Mouse (Mus musculus) C2C12 (cell line): Measurements from ENCODE around the gene Ltbp1. TPM values are rescaled to one million over a fixed set of nuclear protein-coding genes. Genes with fewer than 3 reads are reported as not detected.

Experiments used
- H3K27me3 ChIP-seq: one replicate; pipeline ENCODE4 v1.6.1; 2011; ENCODE audit not compliant: control insufficient read depth, insufficient read depth, insufficient read length
- H3K36me3 ChIP-seq: one replicate; pipeline ENCODE4 v1.6.1; 2011; ENCODE audit not compliant: control insufficient read depth, insufficient read depth
- H3K4me3 ChIP-seq: one replicate; pipeline ENCODE4 v1.5.1; 2011; ENCODE audit warnings: mild to moderate bottlenecking, control low read depth; ENCODE audit not compliant: poor library complexity, insufficient read depth, severe bottlenecking
- H3K79me2 ChIP-seq: one replicate; pipeline ENCODE4 v1.6.1; 2011; ENCODE audit not compliant: control insufficient read depth, insufficient read depth
- H3K79me3 ChIP-seq: one replicate; pipeline ENCODE4 v1.6.1; 2011; ENCODE audit warnings: low read depth, control low read depth
- H3ac ChIP-seq: one replicate; pipeline ENCODE3; 2011; ENCODE audit warnings: low read depth; ENCODE audit not compliant: control insufficient read depth, insufficient read length
- CEBPB ChIP-seq: IDR thresholded peaks from one replicate; pipeline ENCODE4 v1.6.1; 2011; ENCODE audit warnings: low read depth, mild to moderate bottlenecking, control low read depth, moderate library complexity
- CTCF ChIP-seq: IDR thresholded peaks from one replicate; pipeline ENCODE4 v1.5.1; 2011; ENCODE audit not compliant: control insufficient read depth, insufficient read depth, insufficient read length
- FOSL1 ChIP-seq: IDR thresholded peaks from one replicate; pipeline ENCODE4 v1.8.0; 2011; ENCODE audit warnings: mild to moderate bottlenecking, low read length; ENCODE audit not compliant: poor library complexity, insufficient read depth, severe bottlenecking
- MAX ChIP-seq: IDR thresholded peaks from one replicate; pipeline ENCODE4 v1.6.1; 2011; ENCODE audit warnings: mild to moderate bottlenecking, control low read depth
- MYOD1 ChIP-seq: IDR thresholded peaks from one replicate; pipeline ENCODE4 v1.6.1; 2011; ENCODE audit warnings: low read depth; ENCODE audit not compliant: control insufficient read depth, insufficient read length
- MYOG ChIP-seq: IDR thresholded peaks from one replicate; pipeline ENCODE4 v1.6.1; 2011; ENCODE audit not compliant: control insufficient read depth, insufficient read length; ENCODE audit errors: extremely low read depth
- USF1 ChIP-seq: IDR thresholded peaks from one replicate; pipeline ENCODE4 v1.6.1; 2011; ENCODE audit warnings: low read depth, mild to moderate bottlenecking, control low read depth, moderate library complexity
- polyA plus RNA-seq: library from polyadenylated mRNA; unstranded; fragments of >200 nt; fragmentation: generic; extraction: Trizol; gene quantifications from one replicate; pipeline ENCODE4 v1.2.1, GENCODE M21; 2012; ENCODE audit warnings: missing spikeins

The Ltbp1 gene
- polyA plus RNA-seq, 1 experiment = 41.8 TPM

- Histone ChIP-seq H3K36me3 (peaks cover 48% of the 10 kb centered on the region), H3K4me3 (no peak overlapping the region), H3K79me2 (peaks cover 4% of the 10 kb centered on the region), H3K27me3 (no peaks in the 10 kb centered on the region), H3ac (no peak overlapping the region), H3K79me3 (no peaks in the 10 kb centered on the region)
- TF ChIP-seq MAX (no peak), CEBPB (no peak), USF1 (no peak), FOSL1 (no peak), MYOD1 (no peak), CTCF (no peak), MYOG (no peak)
These were observed 231.2 kb downstream of the Ltbp1 start for GRCm38 (mm10) chr17:75236543-75236942.

GRCm38 (mm10) chr17:75237456-75237855 lies 232.1 kb downstream of the Ltbp1 start:
- Histone ChIP-seq H3K36me3 (peaks cover 48% of the 10 kb centered on the region), H3K4me3 (no peak overlapping the region), H3K27me3 (no peaks in the 10 kb centered on the region), H3K79me3 (no peaks in the 10 kb centered on the region), H3ac (no peak overlapping the region), H3K79me2 (peaks cover 6% of the 10 kb centered on the region)
- TF ChIP-seq FOSL1 (no peak), MYOG (no peak), MAX (no peak), MYOD1 (no peak), USF1 (no peak), CTCF (no peak), CEBPB (no peak)

- Histone ChIP-seq H3K79me2 (peaks cover 6% of the 10 kb centered on the region), H3K79me3 (no peaks in the 10 kb centered on the region), H3K36me3 (peaks cover 57% of the 10 kb centered on the region), H3K4me3 (no peak overlapping the region), H3ac (no peak overlapping the region), H3K27me3 (no peaks in the 10 kb centered on the region)
- no peak for TF ChIP-seq MYOD1
- no peak for TF ChIP-seq CTCF
- no peak for TF ChIP-seq CEBPB
- TF ChIP-seq USF1 = no peak
- no peak for TF ChIP-seq FOSL1
- TF ChIP-seq MYOG = no peak
- no peak for TF ChIP-seq MAX
These were observed 233.3 kb downstream of the Ltbp1 start for GRCm38 (mm10) chr17:75238655-75239054.

- TF ChIP-seq MYOD1 (no peak), USF1 (no peak), MYOG (no peak), CEBPB (no peak), MAX (no peak), FOSL1 (no peak), CTCF (no peak)
- no peak overlapping the region for H3K4me3 ChIP-seq
- no peaks in the 10 kb centered on the region for H3K27me3 ChIP-seq
- H3K36me3 ChIP-seq = peaks cover 58% of the 10 kb centered on the region
- no peak overlapping the region for H3ac ChIP-seq
- no peaks in the 10 kb centered on the region for H3K79me3 ChIP-seq
- peaks cover 6% of the 10 kb centered on the region for H3K79me2 ChIP-seq
These were observed 234.2 kb downstream of the Ltbp1 start for GRCm38 (mm10) chr17:75239545-75239944.

- Histone ChIP-seq H3K4me3 (no peak overlapping the region), H3K36me3 (peaks cover 51% of the 10 kb centered on the region), H3K79me3 (no peaks in the 10 kb centered on the region), H3K27me3 (no peaks in the 10 kb centered on the region), H3ac (no peak overlapping the region), H3K79me2 (peaks cover 6% of the 10 kb centered on the region)
- TF ChIP-seq CEBPB (no peak), MYOG (no peak), FOSL1 (no peak), MAX (no peak), CTCF (no peak), USF1 (no peak), MYOD1 (no peak)
These were observed 236.7 kb downstream of the Ltbp1 start for GRCm38 (mm10) chr17:75242086-75242485.

- H3K27me3 ChIP-seq = no peaks in the 10 kb centered on the region
- no peak for TF ChIP-seq CEBPB
- TF ChIP-seq MAX = no peak
- no peak for TF ChIP-seq CTCF
- no peak for TF ChIP-seq USF1
- TF ChIP-seq FOSL1 = no peak
- no peak for TF ChIP-seq MYOD1
- no peak for TF ChIP-seq MYOG
- no peaks in the 10 kb centered on the region for H3K79me3 ChIP-seq
- peaks cover 52% of the 10 kb centered on the region for H3K36me3 ChIP-seq
- no peak overlapping the region for H3K4me3 ChIP-seq
- no peak overlapping the region for H3ac ChIP-seq
- peaks cover 9% of the 10 kb centered on the region for H3K79me2 ChIP-seq
These were observed 237.9 kb downstream of the Ltbp1 start for GRCm38 (mm10) chr17:75243221-75243620.
